Mouse (Mus musculus) ES-Bruce4 (cell line): ENCODE measurements around the gene Samd1.

ENCODE experiments used
- CTCF ChIP-seq: IDR thresholded peaks from one replicate; pipeline ENCODE4 v1.8.1; 2011; ENCODE audit warnings: low read depth, low read length
- POLR2A ChIP-seq: IDR thresholded peaks from one replicate; pipeline ENCODE4 v1.8.1; 2011; ENCODE audit warnings: low read length; ENCODE audit not compliant: insufficient read depth

DNA sequence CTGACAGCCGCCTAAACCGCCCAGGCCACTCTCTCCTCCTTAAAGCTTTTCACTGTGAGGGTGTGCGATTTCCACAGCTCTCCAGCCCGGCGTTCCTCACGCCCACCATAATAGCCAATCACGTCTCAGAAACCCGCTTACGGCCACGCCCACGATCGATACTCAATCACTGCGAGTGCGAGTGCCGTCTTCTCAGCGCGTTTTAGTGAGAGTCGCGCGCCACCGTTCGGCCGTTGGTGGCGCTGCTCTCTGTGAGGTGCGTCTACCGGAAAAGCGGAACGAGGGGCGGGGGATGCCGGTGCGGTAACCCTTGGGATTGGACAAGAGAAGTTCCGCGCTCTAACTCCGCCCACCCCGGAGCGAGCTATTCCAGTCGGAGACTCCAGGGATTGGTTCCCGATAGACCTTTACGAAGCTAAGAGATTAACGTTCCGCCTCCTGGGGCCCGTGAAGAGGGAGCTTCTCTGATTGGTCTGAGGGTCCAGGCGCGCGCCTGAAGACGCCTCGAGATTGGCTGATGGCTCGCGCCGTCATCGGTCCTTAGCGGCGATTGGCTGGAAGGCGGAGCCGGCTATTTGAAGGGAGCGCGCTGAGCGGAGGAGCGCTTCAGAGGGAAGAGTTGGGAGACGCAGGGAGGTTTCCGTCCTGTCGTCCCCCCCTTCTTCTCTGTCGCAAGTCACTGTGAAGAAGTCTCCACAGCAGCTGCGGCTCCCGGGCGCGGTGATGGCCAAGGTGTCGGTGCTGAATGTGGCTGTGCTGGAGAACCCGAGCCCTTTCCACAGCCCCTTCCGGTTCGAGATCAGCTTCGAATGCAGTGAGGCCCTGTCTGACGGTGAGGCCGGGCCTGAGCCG is 42.1 kb upstream of the Samd1 start, which contains the start of the genes Gm10644 and Asf1b:
- TF ChIP-seq CTCF, result peak; percentile 92
- peak; percentile 84 for TF ChIP-seq POLR2A
